Mouse (Mus musculus): ENCODE measurements around the gene Plekhd1. TPM values are rescaled to one million over a fixed set of nuclear protein-coding genes. Genes with fewer than 3 reads are reported as not detected.
A peak's percentile ranks its signal among the peaks of the same experiment; 100 is the strongest.

Gene Plekhd1
- polyA plus RNA-seq, 1 experiment from 2014 or later = 0.15 TPM

GRCm38 (mm10) chr12:80758559-80759386 lies 66.4 kb downstream of the Plekhd1 start:
- Histone ChIP-seq H3K4me2 (ENCODE audit: low read length) (peak overlapping the region; percentile 66), H3K27ac (ENCODE audit: low read depth, low read length) (peak overlapping the region; percentile 98), H3K9ac (ENCODE audit: low read length) (peak overlapping the region; percentile 84), H3K36me3 (ENCODE audit: control insufficient read depth, insufficient read depth, low read length) (peaks cover 53% of the 10 kb centered on the region), H3K4me3 (ENCODE audit: low read depth, low read length) (peak overlapping the region; percentile 57), H3K27me3 (replicated peaks; ENCODE audit: control insufficient read depth, insufficient read depth, low read length) (no peaks in the 10 kb centered on the region), H3K4me1 (ENCODE audit: control insufficient read depth, insufficient read depth, low read length) (peaks cover 5% of the 10 kb centered on the region), H3K9me3 (replicated peaks; ENCODE audit: control insufficient read depth, low read length) (peaks cover 38% of the 10 kb centered on the region)
- DNase-seq (ENCODE audit: low spot score) (no peak), ATAC-seq (no peak)
- 51% methylated on average over 88 of the region's 92 CpGs for WGBS

DNA sequence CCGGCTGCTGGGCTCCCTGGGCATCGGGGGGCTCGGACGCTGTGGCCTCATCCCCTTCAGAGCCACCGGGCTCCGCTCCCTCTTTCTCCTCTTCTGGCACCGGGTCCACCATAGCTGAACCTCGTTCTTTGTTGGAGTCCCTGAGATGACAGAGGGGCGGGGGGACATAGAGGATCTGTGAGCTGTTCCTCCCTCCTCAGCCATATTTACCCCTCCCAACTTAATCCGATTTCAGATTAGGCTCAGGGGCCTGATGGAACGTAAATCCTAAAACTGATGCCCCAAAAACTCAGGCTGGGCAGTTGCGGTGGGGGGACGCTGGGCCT lies 67.0 kb downstream of the Plekhd1 start:
- H3K36me3 ChIP-seq (ENCODE audit: control insufficient read depth, insufficient read depth, low read length) = peaks cover 47% of the 10 kb centered on the region
- peak; percentile 22 for ATAC-seq
- 6% methylated on average over 13 of the region's 13 CpGs for WGBS
- no peaks in the 10 kb centered on the region for H3K27me3 ChIP-seq (replicated peaks; ENCODE audit: control insufficient read depth, insufficient read depth, low read length)
- peak overlapping the region; percentile 84 for H3K9ac ChIP-seq (ENCODE audit: low read length)
- no peak for DNase-seq (ENCODE audit: low spot score)
- H3K4me3 ChIP-seq (ENCODE audit: low read depth, low read length) = peak overlapping the region; percentile 57
- peak overlapping the region; percentile 98 for H3K27ac ChIP-seq (ENCODE audit: low read depth, low read length)
- peak overlapping the region; percentile 66 for H3K4me2 ChIP-seq (ENCODE audit: low read length)
- peaks cover 5% of the 10 kb centered on the region for H3K4me1 ChIP-seq (ENCODE audit: control insufficient read depth, insufficient read depth, low read length)
- H3K9me3 ChIP-seq (replicated peaks; ENCODE audit: control insufficient read depth, low read length) = peaks cover 38% of the 10 kb centered on the region

GRCm38 (mm10) chr12:80759713-80760395 lies 67.5 kb downstream of the Plekhd1 start:
- Histone ChIP-seq H3K27me3 (replicated peaks; ENCODE audit: control insufficient read depth, insufficient read depth, low read length) (no peaks in the 10 kb centered on the region), H3K36me3 (ENCODE audit: control insufficient read depth, insufficient read depth, low read length) (peaks cover 42% of the 10 kb centered on the region), H3K27ac (ENCODE audit: low read depth, low read length) (peak overlapping the region; percentile 98), H3K4me1 (ENCODE audit: control insufficient read depth, insufficient read depth, low read length) (peaks cover 5% of the 10 kb centered on the region), H3K4me3 (ENCODE audit: low read depth, low read length) (peak overlapping the region; percentile 57), H3K9ac (ENCODE audit: low read length) (peak overlapping the region; percentile 84), H3K9me3 (replicated peaks; ENCODE audit: control insufficient read depth, low read length) (peaks cover 38% of the 10 kb centered on the region), H3K4me2 (ENCODE audit: low read length) (peak overlapping the region; percentile 66)
- ATAC-seq = peak; percentile 69
- WGBS = under 1% methylated on average over 22 of the region's 22 CpGs
- peak; percentile 90 for DNase-seq (ENCODE audit: low spot score)

DNA sequence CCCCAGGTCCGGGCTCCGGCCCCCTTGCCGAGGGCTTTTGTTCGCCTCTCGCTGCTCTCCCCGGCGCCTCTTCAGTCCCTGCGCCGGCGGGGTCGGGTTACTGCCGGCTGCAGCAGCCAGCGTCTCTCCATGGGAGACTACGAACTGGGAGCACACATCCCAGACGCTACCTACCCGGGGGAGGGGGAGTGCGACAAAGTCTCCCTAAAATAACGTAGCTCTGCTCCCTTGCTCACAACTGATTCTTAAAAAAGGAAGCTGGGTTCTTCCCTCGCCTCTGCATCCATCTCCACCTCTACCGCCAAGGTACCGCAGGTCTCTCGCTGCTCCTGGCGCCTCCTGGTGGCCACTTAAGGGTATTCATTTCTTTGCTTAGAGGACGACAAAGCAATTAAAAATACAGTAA lies 68.0 kb downstream of the Plekhd1 start, which contains the start of gene Ccdc177:
TSS of gene Ccdc177 (minus strand) at position 292 of the 406 bp plus-strand sequence.
- DNase-seq (ENCODE audit: low spot score) = peak; percentile 94
- Histone ChIP-seq H3K27me3 (replicated peaks; ENCODE audit: control insufficient read depth, insufficient read depth, low read length) (no peaks in the 10 kb centered on the region), H3K36me3 (ENCODE audit: control insufficient read depth, insufficient read depth, low read length) (peaks cover 37% of the 10 kb centered on the region), H3K4me1 (ENCODE audit: control insufficient read depth, insufficient read depth, low read length) (peaks cover 5% of the 10 kb centered on the region), H3K4me3 (ENCODE audit: low read depth, low read length) (peak within 1 kb of the TSS; percentile 57), H3K9ac (ENCODE audit: low read length) (peak within 1 kb of the TSS; percentile 84), H3K27ac (ENCODE audit: low read depth, low read length) (peak within 1 kb of the TSS; percentile 98), H3K4me2 (ENCODE audit: low read length) (peak within 1 kb of the TSS; percentile 66), H3K9me3 (replicated peaks; ENCODE audit: control insufficient read depth, low read length) (peaks cover 36% of the 10 kb centered on the region)
- peak; percentile 83 for ATAC-seq
- under 1% methylated on average over 24 of the region's 24 CpGs for WGBS

- Histone ChIP-seq H3K27me3 (replicated peaks; ENCODE audit: control insufficient read depth, insufficient read depth, low read length) (no peaks in the 10 kb centered on the region), H3K9me3 (replicated peaks; ENCODE audit: control insufficient read depth, low read length) (peaks cover 12% of the 10 kb centered on the region), H3K4me1 (ENCODE audit: control insufficient read depth, insufficient read depth, low read length) (peaks cover 5% of the 10 kb centered on the region), H3K27ac (ENCODE audit: low read depth, low read length) (no peak overlapping the region), H3K9ac (ENCODE audit: low read length) (no peak overlapping the region), H3K4me2 (ENCODE audit: low read length) (no peak overlapping the region), H3K4me3 (ENCODE audit: low read depth, low read length) (no peak overlapping the region), H3K36me3 (ENCODE audit: control insufficient read depth, insufficient read depth, low read length) (peaks cover 11% of the 10 kb centered on the region)
- DNase-seq (ENCODE audit: low spot score) (no peak), ATAC-seq (no peak)
- WGBS = 88% methylated on average over 5 of the region's 5 CpGs
Measured at GRCm38 (mm10) chr12:80762982-80763381, 70.6 kb downstream of the Plekhd1 start.

- no peaks in the 10 kb centered on the region; the same call in 1 of the 2 replicates for H3K36me3 ChIP-seq (ENCODE audit: control insufficient read depth, insufficient read depth, low read length)
- no peak overlapping the region for H3K4me3 ChIP-seq (ENCODE audit: low read depth, low read length)
- H3K9ac ChIP-seq (ENCODE audit: low read length) = no peak overlapping the region
- DNase-seq (ENCODE audit: low spot score) (no peak), ATAC-seq (no peak)
- H3K9me3 ChIP-seq (replicated peaks; ENCODE audit: control insufficient read depth, low read length) = 0 out of 2 replicates have a peak, but pooled peaks cover under 1% of the 10 kb centered on the region
- peaks cover 2% of the 10 kb centered on the region for H3K4me1 ChIP-seq (ENCODE audit: control insufficient read depth, insufficient read depth, low read length)
- no peak overlapping the region for H3K27ac ChIP-seq (ENCODE audit: low read depth, low read length)
- no peak overlapping the region for H3K4me2 ChIP-seq (ENCODE audit: low read length)
- WGBS = 87% methylated on average over 4 of the region's 4 CpGs
- no peaks in the 10 kb centered on the region for H3K27me3 ChIP-seq (replicated peaks; ENCODE audit: control insufficient read depth, insufficient read depth, low read length)
Measured at GRCm38 (mm10) chr12:80764116-80764515, 71.7 kb downstream of the Plekhd1 start.

DNA sequence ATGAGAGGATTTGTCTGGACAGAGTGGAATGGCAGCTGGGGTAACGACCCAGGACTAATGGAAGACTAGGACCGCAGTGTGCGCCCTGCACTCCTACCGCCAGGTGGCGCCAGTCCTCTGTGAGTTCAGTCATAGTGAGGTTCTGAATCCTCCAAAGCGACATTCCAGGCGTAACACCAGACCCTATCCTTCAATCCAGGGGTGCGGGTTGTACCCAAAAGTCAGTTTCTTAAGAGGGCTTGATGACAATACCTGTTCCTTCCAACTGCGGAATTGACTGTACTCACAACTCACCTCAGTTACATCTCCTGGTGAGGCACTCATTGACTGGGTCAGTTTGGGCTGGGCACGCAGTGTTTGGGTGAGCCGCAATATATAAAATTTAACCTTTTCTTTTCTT lies 77.3 kb downstream of the Plekhd1 start:
- DNase-seq (ENCODE audit: low spot score) (peak; percentile 93), ATAC-seq (peak; percentile 88)
- no peaks in the 10 kb centered on the region for H3K36me3 ChIP-seq (ENCODE audit: control insufficient read depth, insufficient read depth, low read length)
- no peaks in the 10 kb centered on the region for H3K4me1 ChIP-seq (ENCODE audit: control insufficient read depth, insufficient read depth, low read length)
- no peaks in the 10 kb centered on the region for H3K27me3 ChIP-seq (replicated peaks; ENCODE audit: control insufficient read depth, insufficient read depth, low read length)
- H3K27ac ChIP-seq (ENCODE audit: low read depth, low read length) = no peak overlapping the region
- H3K9ac ChIP-seq (ENCODE audit: low read length) = no peak overlapping the region
- WGBS = 21% methylated on average over 11 of the region's 11 CpGs
- H3K4me3 ChIP-seq (ENCODE audit: low read depth, low read length) = no peak overlapping the region
- no peak overlapping the region for H3K4me2 ChIP-seq (ENCODE audit: low read length)
- no peaks in the 10 kb centered on the region for H3K9me3 ChIP-seq (replicated peaks; ENCODE audit: control insufficient read depth, low read length)
